Mouse (Mus musculus) lung, postnatal 10 days (tissue): ENCODE measurements around the gene Rabgap1l.
"Not testable (repeated sequence)": the region's sequence is repeated elsewhere in the genome, so short reads cannot be mapped to it uniquely, and the experiment has no call there.

Source experiments
- DNase-seq: peaks from one replicate; pipeline ENCODE4 v3.0.0; 2021

The Rabgap1l gene

DNA sequence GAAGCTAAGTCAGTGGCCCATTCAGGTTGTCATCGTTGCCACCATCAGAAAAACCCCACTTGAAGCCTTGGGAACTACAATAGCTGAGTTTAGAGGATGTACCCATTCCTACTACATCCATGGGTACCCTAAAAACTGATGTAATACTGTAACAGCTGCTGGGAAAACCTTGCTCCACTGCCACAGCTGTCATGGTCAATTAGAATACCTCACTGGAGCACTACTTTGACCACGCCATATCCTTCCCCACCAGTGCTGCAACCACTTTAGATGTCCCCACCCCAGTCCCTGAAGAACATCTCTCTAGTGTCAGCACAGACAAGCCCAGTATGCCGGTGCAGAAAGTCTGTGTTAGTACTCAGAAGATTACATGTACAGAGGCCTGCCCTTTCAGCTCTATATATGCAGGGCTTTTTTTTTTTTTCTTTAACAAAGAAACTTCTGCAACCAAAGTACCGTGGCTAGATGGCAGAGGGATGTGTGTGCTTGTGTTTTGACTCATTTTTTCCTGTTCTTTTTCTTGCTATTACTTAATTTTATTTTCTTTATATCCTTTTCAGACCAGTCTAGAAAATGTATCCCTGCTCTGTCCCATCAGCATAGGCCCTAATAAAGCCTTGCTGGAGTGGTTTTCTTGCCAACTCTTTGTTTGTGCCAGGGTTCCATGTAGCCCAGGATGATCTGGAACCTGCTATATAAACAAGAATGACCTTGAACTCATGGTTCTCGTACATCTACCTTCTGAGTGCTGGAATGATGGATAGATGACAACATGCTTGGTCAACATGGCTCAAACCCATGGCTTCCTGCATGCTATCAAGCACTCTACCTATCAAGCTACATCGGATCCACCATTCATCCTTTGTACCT lies 100.6 kb downstream of the Rabgap1l start:
- no peak for DNase-seq

GRCm38 (mm10) chr1:160691196-160691590 lies 101.8 kb downstream of the Rabgap1l start:
- DNase-seq = no peak

GRCm38 (mm10) chr1:160690516-160691195 lies 102.4 kb downstream of the Rabgap1l start:
- DNase-seq = no peak

DNA sequence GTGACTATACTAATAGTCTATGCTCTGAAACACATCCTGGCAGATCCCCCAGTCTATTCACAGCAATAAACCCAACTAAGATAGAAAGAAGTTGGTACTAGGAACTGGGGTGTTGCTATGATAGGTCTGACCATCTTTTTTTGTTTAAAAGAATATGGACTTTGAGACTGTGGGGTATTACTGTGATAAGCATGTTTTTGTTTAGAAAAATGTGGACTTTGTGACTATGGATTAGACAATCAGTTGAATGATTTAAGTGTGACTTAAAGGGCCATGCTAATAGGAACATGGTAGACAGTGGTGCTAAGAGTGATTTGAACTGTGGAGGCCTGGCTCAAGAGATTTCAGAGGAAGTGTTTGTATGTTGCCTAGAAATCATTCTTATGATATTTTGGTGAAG lies 103.5 kb downstream of the Rabgap1l start:
- DNase-seq = no peak

- no peak for DNase-seq
These were observed 108.8 kb downstream of the Rabgap1l start for GRCm38 (mm10) chr1:160684251-160684650.

DNA sequence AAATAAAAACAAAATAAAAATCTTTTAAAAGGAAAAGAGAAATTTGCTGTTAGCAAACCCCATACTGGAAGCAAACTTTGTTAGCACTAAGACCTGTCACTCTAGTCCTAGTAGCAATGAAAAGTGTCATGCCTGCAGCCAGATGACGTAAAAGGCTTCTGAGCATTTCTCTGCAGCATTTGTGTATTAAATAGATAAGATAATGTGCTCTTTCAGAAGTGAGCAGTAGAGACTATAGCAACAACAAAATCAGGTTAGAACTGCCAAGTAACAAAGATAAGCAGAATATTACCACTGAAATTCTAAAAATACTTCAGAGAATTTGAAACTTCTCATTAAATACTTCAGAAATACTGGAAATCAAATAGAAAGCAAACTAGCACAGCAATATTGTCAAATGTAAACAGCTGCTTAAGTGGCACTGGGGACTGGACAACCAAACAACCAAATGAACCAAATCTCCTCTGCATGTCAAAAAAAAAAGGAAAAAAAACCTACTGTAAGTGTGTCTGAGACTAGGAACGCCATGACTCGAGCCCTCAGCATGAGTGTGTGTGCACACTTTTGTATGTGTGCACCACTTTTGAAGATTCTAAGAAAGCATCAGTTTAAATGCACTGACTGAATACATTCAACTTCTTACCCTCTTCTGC lies 111.5 kb downstream of the Rabgap1l start:
- DNase-seq = no peak

DNA sequence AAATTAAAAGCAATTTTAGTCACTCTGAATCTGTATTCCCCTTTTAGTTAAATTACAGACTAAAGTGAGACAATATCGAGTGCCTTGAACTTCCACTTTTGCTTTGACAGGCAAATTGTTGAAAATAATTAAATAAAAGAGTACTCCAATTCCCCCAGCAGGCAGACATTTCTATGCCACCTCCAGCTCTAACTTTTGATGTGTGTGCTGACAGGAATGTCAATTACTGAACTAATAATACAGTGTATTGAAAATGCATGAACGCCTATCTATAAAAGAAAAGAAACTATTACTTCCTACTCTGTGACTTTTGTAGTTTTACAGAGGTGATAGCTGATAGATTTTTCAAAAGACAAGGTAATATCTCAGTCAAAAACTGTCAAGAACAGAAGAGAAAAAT lies 118.2 kb downstream of the Rabgap1l start:
- no peak for DNase-seq

DNA sequence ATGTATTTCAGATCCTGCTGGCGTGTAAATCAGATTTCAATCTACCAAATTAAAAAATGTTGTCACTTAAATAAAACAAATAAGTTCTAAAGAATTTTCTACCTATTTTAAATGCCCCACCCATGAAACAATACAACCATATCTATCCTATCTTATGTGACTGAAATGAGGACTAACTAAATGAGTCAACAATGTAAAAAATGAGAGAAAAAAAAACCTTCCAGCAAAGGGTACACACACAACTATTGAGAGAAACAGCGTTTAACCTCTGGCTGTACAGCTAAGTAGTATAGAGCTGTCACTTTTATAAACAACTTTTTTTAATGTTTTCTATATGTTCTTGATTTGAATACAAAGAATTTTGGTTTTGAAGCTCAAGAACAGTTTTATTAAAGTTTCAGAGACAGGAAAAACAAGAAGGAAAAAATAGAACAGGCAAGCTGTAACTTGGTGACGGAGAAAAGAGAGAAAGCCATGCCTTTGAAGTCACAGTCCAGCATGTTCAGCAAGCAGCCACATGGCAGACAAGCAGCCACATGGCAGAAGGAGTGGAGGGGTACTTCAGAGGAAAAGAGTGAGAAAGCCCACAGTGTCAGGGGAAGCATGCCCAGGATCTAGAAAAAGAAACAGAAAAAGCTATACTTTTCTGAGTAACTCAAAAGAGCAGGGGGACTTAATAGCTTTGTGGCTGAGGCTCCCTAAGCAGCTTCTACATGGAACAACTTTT lies 120.8 kb downstream of the Rabgap1l start:
- no peak for DNase-seq

DNA sequence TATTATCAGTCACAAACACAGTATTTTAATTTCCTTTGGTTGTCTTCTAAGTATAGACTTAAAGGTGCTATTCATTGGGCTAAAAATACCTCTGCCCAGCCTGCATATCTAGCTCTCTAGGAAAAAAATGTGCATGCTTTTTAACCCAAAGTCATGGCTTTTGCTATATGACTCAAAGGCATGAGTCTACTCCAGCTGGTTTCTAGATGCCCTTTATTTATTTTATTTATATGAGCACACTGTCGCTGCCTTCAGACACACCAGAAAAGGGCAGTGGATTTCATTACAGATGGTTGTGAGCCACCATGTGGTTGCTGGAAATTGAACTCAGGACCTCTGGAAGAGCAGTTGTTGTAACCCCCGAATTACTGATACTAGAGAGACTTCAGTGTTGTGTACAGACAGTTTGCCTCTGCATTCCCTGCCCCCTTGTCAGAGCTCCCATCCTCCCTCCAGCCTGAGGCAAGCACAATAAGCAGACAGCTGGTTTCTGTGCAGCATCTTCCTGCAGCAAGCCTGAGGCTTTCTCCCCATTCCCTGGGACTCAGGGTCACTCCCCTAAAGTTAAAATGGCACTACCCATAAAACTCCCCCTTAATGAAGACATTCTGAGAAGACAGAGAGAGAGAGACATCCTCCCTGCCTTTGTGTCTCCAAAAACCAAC lies 137.1 kb downstream of the Rabgap1l start:
- DNase-seq = no peak

DNA sequence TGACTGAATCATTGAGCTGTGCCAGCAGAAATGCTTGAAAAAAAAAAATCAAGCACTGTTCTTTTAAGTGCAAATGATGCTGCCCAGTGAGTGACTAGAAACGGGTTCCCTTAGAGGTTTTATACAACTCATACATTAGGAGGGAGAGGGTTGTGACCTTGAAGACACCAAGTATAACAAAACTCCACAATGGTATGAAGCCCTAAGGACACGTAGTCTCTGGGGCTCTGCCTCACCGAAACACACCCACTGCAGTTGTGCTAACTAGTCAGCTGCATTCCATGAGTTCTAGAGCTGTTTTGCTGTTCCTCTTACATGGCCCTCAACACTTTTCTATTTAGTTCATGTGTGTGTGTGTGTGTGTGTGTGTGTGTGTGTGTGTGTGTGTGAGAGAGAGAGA lies 141.3 kb downstream of the Rabgap1l start:
- no peak for DNase-seq

DNA sequence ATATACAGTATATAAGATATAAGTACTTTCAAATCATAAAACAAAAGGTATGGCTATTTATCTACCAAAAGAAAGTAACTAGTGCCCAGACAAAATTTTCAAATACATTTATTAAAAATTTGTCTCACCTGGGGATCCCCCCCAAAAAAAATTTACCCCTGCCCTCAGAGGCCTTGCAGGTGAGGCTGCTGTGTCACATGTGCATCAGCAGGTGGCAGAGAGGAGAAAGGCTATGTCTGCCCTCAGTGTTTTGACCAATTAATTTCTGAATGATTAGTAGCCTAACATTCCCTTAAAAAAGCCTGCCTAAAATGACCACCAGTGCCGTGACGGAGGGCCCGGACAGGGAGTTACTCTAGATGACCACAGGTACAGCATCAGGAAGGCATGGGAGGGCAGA lies 147.6 kb downstream of the Rabgap1l start:
- DNase-seq = no peak

- DNase-seq = no peak
These were observed 164.6 kb downstream of the Rabgap1l start for GRCm38 (mm10) chr1:160628213-160628932.

- DNase-seq = not testable (repeated sequence)
These were observed 168.5 kb downstream of the Rabgap1l start for GRCm38 (mm10) chr1:160624354-160625120.

GRCm38 (mm10) chr1:160618201-160618600 lies 174.8 kb downstream of the Rabgap1l start:
- no peak for DNase-seq

GRCm38 (mm10) chr1:160606425-160606824 lies 186.6 kb downstream of the Rabgap1l start:
- DNase-seq = no peak

GRCm38 (mm10) chr1:160603312-160603711 lies 189.7 kb downstream of the Rabgap1l start:
- not testable (repeated sequence) for DNase-seq

DNA sequence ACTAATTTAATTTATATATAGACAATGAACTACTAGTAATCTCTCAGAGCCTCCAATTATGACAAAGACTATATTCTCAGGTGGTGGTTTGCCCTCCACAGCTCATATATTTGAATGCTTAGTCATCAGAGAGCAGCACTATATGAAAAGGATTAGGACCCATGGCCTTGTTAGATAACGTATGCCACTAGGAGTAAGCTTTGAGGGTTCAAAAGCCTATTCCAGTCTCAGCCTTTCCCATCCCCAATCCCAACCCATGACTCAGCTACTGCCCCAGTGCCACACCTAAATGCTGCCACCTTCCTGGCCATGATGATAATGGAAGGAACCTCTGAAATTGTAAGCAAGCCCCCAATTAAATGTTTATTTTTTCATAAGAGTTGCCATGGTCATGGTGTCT lies 195.6 kb downstream of the Rabgap1l start:
- DNase-seq = no peak

DNA sequence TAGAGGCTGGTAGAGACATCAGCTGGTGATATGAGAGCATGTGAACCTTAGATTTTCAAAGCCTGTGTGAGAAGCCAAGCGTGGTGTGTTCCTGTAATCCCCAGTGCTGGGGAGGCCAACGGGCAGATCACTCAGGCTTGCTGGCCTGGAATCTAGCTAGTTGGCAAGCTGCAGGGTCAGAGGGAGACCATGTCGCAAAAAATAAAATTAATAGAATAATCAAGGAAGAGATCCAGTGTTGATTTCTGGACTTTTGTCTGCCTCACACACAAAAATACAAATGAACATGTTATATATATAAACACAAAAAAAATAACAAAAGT lies 196.1 kb downstream of the Rabgap1l start:
- DNase-seq = no peak

DNA sequence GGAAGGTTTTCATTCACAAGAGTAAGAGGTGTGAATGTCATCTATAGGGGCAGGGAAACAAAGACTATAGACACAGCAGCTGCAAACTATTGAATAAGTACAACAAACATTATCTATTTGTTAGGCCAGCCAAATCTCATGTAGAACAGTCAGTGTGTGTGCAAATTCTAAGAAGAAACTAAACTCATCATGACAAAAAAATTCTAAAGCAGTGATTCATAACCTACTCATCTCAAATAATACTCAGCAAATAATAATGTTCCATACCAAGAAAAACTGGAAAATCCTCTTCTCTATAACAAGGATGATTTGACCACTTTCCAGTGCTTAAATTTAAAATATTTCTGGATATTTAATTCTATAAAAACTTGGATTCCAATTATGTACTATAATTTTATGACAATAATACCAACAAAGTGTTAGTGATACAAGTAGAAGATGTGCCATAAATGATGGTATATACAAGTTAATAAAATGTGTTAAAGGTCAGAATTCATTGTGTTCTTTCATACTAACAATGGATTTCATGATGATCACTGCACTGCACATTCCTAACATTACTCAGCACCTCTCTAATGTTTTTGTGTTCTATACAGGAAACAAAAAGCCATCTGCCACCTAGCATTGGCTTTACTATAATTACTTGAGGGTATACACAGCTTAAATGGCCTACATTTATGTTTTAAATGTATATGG lies 196.6 kb downstream of the Rabgap1l start:
- DNase-seq = no peak

GRCm38 (mm10) chr1:160594576-160594975 lies 198.4 kb downstream of the Rabgap1l start:
- DNase-seq = no peak

DNA sequence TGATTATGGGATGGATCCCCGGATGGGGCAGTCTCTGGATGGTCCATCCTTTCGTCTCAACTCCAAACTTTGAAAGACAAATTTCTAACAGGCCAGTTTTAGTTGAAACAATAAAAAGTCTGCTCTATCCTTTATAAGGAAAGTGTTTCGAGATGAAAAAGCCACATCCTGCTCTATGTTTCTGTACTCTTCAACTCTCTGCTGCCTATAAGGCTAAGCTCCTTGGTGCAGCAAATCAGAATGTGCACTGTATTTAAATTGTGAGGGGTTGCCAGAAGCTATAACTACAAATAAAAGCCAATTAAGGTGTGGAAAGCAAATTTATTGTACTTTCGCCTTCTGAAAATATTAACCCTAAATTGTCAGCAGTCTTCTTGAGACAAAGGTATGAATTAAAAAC lies 198.9 kb downstream of the Rabgap1l start:
- no peak for DNase-seq
